Mouse (Mus musculus) bone marrow, adult 2 months (tissue): ENCODE results near the gene Gpr89.

Source experiments
- CTCF ChIP-seq: fragments of 200-500 bp; IDR thresholded peaks from 2 replicates; pipeline ENCODE4 v1.5.1; 2011; ENCODE audit warnings: low read length, control low read depth; ENCODE audit not compliant: control insufficient read depth, insufficient read depth
- POLR2A ChIP-seq: fragments of 200-500 bp; IDR thresholded peaks from 2 replicates; pipeline ENCODE4 v1.6.1; 2011; ENCODE audit warnings: low read depth, mild to moderate bottlenecking, control low read depth, low read length, borderline replicate concordance; ENCODE audit not compliant: control insufficient read depth

DNA sequence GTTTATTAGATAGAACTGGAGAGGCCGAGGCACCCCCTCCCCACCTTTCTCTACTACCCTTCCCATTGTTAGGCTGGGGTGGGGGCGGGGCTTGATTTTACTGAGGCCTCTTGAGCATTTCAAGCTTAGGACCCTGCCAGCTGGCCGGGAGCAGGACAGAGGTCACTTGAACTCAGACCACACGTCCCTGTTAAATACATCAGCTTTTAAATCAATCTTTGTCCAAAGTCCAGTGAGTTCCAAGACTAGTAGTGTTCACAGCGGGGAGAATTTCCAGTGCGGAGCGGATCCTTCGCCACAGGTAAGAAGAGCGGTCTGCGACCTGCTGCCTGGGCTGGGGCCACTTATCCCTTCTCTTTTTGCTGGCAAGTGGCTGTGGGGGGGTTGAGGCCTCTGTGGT lies 75.3 kb downstream of the Gpr89 start:
- TF ChIP-seq CTCF (no peak), POLR2A (no peak)
